Mouse (Mus musculus): Measurements from ENCODE around the gene Gdf11. TPM values are rescaled to one million over a fixed set of nuclear protein-coding genes. Genes with fewer than 3 reads are reported as not detected.

Gene Gdf11
- polyA plus RNA-seq (2012; rRNA removed), result 10.1 and 17.4 TPM in 2 replicates

DNA sequence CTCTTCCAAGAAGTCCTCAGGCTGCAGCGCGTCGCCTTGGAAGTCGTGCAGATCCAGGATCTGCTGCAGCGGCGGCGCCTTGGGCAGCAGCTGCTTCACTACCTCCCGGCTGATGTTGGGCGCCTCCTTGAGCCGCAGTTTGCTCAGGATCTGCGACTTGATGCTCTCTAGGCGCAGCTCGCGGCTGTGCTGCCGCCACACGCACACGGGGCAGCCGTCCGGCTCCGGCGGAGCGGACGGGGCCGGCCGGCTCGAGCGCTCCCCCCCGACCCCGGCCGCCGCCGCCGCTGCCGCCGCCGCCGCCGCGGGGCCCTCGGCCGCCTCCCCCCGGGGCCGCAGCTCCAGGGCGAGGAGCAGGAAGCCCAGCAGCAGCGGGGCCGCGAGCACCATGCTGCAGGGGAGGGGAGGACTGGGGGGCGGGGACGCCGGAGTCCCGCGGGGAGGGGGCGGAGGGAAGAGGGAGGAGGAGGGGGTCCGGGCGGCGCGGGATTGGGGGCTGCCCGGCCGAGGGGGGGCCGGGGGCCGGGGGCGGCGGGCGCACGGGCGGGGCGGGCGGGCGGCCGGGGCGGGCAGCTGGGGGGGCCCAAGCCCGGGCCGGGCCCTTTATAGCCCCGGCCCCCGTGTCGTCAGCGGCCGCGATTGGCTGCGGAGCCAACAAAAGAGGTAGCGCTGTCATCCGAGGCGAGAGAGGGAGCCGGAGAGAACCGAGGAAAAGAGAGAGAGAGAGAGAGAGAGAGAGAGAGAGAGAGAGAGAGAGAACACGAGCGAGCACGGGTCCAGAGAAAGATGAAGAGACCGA lies at the start of gene Gdf11:
TSS of gene Gdf11 (minus strand) at position 423 of the 799 bp plus-strand sequence.
- TF ChIP-seq POLR2A (IDR thresholded peaks at IDR 0.05; ENCODE audit: borderline replicate concordance, extremely low read depth, insufficient read depth, insufficient read length, poor library complexity, severe bottlenecking), result peak; percentile 37; the same call in 1 of the 2 replicates
- TF ChIP-seq CTCF (IDR thresholded peaks at IDR 0.05; ENCODE audit: borderline replicate concordance, extremely low read depth, insufficient read depth, insufficient read length), result no peak
- peak; percentile 95 for DNase-seq (ENCODE audit: low read depth)

DNA sequence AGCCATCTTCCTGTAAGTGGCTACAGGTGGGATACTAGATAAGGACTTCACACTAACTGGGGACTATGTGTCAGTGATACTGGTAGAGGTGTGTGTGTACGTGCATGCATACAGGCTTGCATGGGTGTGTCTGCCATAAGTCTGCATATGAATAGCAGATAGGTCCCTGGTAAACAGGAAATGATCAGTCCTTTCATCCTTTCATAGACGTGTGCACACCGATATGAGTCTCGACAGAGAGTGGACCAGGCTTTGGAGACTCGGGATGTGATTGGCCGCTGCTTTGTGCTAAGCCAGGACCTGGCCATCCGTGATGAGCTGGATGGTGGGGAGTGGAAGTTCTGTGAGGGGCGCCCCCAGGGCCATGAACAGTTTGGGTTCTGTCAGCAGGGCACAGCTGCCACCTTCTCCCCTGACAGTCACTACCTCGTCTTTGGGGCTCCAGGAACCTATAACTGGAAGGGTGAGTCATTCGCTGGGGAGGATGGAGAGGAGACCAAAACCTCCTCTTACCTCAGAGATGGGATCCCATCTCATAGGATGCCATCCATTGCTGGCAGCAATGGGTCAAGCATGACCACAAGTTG lies 49.0 kb upstream of the Gdf11 start:
- DNase-seq (ENCODE audit: low read depth), result no peak
- TF ChIP-seq CTCF (IDR thresholded peaks at IDR 0.05; ENCODE audit: borderline replicate concordance, extremely low read depth, insufficient read depth, insufficient read length), result no peak
- no peak for TF ChIP-seq POLR2A (IDR thresholded peaks at IDR 0.05; ENCODE audit: borderline replicate concordance, extremely low read depth, insufficient read depth, insufficient read length, poor library complexity, severe bottlenecking)

DNA sequence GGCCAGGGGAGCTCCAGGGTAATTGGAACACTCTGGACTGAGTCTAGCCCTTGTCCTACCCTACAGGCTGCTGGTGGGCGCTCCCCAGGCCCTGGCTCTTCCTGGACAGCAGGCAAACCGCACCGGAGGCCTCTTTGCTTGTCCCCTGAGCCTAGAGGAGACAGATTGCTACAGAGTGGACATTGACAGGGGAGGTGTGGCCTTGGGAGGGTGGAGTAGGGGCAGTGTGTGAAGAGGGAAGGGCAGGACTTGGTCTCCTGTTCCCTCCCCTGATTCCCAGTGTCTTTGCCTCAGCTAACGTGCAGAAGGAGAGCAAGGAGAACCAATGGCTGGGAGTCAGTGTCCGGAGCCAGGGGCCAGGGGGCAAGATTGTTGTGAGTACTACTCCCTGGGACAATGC lies 47.5 kb upstream of the Gdf11 start:
- no peak for DNase-seq (ENCODE audit: low read depth)

DNA sequence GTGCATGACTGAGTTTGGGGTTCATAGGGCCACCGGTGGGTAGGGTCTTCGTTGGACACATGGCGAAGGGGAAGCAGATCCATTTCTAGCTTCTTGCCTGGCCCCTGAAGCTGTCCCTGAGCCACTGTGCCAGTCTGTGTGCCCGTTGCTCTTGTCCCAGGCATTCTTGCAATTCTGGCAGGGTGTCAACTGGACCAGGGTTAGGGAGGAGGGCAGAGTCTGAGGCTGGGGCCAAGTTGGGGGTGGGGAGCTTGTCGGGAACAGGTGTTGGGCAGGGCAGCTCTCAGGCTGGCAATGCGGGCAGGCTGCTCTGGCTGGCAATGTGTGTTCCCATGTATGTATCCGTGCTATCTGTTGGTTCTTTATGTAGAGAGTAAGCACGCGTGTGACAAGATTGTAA lies 46.9 kb upstream of the Gdf11 start:
- TF ChIP-seq CTCF (IDR thresholded peaks at IDR 0.05; ENCODE audit: borderline replicate concordance, extremely low read depth, insufficient read depth, insufficient read length), result no peak
- no peak for TF ChIP-seq POLR2A (IDR thresholded peaks at IDR 0.05; ENCODE audit: borderline replicate concordance, extremely low read depth, insufficient read depth, insufficient read length, poor library complexity, severe bottlenecking)
- DNase-seq (ENCODE audit: low read depth), result peak; percentile 46

More for the DNA sequence above, 47.5 kb upstream of the Gdf11 start:
- no peak for TF ChIP-seq CTCF (IDR thresholded peaks at IDR 0.05; ENCODE audit: borderline replicate concordance, extremely low read depth, insufficient read depth, insufficient read length)
- no peak for TF ChIP-seq POLR2A (IDR thresholded peaks at IDR 0.05; ENCODE audit: borderline replicate concordance, extremely low read depth, insufficient read depth, insufficient read length, poor library complexity, severe bottlenecking)

DNA sequence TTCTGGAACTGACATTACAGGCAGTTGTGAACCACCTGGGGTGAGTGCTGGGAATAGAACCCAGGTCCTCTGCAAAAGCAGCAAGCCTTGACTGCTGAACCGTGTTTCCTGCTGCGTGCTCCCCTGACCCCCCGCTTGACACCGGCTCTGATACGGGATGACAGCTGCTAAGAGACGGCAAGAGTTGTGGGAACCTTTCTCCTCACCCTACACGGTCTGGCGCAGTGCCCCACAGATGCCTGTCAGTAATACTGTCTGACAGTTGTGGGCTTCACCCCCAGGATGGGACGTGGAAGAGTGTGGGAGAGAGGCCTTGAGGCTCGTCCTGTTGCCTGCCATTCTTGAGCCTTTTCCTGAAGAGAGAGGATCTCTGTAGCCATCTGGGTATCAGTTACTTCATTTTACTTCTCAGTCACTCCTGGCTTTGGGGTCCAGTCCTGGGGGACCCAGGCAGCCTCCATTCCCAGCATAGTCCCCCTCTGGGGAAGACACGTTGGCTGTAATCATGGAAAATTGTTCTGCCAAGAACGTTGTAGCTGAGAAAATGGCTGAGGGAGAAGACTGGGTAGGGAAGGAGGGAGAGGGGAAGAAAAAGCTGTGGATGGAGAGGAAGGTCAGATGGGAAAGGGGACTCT lies 46.4 kb upstream of the Gdf11 start:
- TF ChIP-seq POLR2A (IDR thresholded peaks at IDR 0.05; ENCODE audit: borderline replicate concordance, extremely low read depth, insufficient read depth, insufficient read length, poor library complexity, severe bottlenecking) (no peak), CTCF (IDR thresholded peaks at IDR 0.05; ENCODE audit: borderline replicate concordance, extremely low read depth, insufficient read depth, insufficient read length) (no peak)
- no peak for DNase-seq (ENCODE audit: low read depth)

DNA sequence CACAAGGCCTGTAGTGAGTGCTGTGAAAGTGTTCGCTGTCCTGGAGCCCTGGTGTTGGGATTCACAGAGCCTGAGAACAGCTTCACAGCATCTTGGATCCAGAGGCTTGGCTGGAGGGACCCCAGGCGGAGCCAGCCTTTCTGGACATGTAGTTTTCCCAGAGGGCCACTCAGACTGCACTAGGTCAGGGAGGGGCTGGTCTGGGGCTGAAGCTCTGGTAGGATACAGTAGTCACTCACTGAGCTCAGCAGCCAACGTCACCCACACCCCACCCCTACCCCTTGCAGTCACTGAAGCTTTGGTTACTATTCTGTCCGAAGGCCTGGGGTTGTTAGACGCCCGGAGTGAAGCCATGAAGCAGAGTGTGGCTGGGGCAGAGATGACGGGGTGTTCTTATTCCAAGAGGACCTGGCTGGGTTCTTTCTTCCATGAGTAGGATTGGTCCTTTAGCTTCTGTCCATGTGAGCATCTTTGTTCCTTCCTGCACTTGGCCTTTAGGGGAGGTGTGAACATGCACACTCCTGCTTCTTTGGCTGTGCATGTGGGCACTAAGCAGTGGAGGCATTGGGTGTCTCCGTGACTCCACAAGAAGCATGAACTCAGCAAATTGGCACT lies 44.4 kb upstream of the Gdf11 start:
- no peak for TF ChIP-seq CTCF (IDR thresholded peaks at IDR 0.05; ENCODE audit: borderline replicate concordance, extremely low read depth, insufficient read depth, insufficient read length)
- no peak for TF ChIP-seq POLR2A (IDR thresholded peaks at IDR 0.05; ENCODE audit: borderline replicate concordance, extremely low read depth, insufficient read depth, insufficient read length, poor library complexity, severe bottlenecking)
- DNase-seq (ENCODE audit: low read depth), result no peak

DNA sequence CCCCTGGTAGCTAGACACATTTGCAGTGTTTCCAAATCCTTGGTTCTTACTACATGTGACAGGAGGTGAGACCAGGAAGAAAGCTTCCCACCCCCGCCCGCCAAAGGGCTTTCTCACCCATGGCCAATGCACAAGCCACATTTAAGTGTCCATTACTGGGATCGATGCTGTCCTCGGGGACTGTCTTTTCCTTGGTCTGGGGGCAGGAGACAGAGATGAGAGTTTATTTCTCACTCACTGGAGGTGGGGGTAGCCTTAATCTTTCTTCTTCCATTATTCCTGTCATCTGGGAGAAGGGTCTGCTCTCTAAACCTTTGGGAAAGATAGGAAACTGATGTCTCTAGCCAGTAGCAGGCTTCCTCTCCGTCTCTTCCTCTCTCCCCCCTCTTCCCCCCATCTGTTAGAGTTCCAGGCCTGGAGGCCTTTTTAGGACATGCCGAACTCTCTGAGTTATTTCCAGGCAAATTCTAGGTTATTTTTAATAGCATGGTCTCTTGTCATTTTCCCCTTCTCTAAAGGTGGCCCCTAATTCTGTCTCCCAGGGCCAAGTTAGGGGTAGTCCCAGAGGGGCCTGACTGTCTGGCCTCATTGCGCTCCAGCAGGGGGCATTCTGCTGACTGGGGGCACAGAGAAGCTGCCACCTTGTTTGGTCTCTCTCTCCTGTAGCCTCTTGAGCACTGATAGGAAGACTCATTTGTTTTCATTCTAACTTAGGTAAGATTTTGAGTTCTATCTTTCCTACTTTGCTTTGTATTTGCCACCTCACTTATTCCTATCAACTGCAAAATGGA lies 43.7 kb upstream of the Gdf11 start:
- DNase-seq (ENCODE audit: low read depth), result no peak
- TF ChIP-seq CTCF (IDR thresholded peaks at IDR 0.05; ENCODE audit: borderline replicate concordance, extremely low read depth, insufficient read depth, insufficient read length) (no peak), POLR2A (IDR thresholded peaks at IDR 0.05; ENCODE audit: borderline replicate concordance, extremely low read depth, insufficient read depth, insufficient read length, poor library complexity, severe bottlenecking) (no peak)

DNA sequence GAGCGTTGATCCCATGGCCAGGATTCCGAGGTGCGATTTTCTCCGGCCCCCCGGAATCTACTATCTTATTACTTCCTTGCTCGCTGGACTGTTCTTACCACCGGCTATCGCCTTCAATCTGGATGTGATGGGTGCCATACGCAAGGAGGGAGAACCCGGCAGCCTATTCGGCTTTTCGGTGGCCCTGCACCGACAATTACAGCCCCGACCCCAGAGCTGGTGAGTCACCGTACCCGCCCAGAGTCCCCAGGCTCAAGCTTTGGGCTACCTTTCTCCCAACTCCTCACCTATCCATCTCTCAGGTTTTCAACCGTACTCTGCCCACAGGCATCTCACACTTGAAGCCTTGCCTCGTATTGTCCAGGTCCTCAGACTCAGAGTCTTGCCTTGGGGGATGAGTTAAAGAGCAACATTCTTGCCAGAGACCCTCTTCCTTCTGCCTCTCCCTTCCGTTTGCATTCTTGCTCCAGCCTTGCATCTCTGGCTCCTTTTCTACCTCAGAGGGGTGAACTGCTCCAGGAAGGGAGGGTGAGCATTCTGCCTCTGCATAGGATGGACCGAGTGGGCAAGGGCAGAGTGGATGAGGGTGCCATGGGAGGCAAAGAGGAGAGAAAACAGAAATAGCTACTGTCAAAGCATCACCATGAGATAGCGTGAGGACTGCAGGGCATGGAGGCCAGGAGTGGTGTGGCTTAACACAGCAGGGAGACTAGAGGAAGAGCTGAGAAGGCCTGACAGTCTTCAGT lies 42.6 kb upstream of the Gdf11 start:
- TF ChIP-seq CTCF (IDR thresholded peaks at IDR 0.05; ENCODE audit: borderline replicate concordance, extremely low read depth, insufficient read depth, insufficient read length), result no peak
- TF ChIP-seq POLR2A (IDR thresholded peaks at IDR 0.05; ENCODE audit: borderline replicate concordance, extremely low read depth, insufficient read depth, insufficient read length, poor library complexity, severe bottlenecking), result no peak
- DNase-seq (ENCODE audit: low read depth), result no peak

DNA sequence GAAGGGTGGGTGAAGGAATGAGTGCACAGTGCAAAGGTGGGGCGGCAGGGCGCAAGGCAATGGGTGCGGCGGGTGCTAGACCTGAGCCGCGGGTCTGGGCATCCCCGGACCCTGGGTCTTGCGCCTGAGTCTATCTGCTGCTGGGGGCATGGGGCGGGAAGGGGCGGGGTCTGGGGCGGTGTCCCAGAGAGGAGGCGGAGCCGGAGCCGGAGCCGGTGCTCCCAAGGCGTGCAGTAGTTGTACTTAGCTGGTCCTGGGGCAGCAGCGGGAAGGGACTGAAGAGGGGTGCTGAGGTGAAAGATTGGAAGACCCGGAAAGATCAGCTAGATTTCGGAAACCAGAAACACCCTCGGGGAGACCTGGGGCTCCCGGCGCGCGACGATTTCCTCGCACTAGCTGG lies 42.1 kb upstream of the Gdf11 start, which contains the start of gene Itga7:
TSS of gene Itga7 (plus strand) at position 245 of the 400 bp plus-strand sequence.
- peak; percentile 59 for DNase-seq (ENCODE audit: low read depth)
- no peak for TF ChIP-seq POLR2A (IDR thresholded peaks at IDR 0.05; ENCODE audit: borderline replicate concordance, extremely low read depth, insufficient read depth, insufficient read length, poor library complexity, severe bottlenecking)
- TF ChIP-seq CTCF (IDR thresholded peaks at IDR 0.05; ENCODE audit: borderline replicate concordance, extremely low read depth, insufficient read depth, insufficient read length), result no peak

DNA sequence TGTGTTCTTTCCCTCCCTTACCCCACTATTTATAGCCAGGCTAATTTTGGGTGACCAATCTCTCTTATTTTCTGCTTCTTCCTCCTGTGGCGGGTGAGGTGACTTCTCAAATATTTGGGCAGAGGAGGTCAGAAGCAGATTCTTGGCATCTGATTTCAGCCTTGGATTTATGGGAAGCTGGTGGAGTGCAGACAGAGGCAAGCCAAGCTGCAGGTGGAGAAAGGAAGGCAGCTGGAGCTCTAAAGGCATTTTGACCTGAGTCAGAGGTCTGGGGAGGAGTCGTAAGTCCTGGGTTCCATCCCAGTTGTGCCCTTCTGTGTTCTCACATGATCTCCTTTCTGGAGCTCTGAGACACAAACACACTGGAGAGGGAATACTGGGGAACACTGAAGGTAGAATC lies 39.9 kb upstream of the Gdf11 start:
- no peak for DNase-seq (ENCODE audit: low read depth)
- TF ChIP-seq CTCF (IDR thresholded peaks at IDR 0.05; ENCODE audit: borderline replicate concordance, extremely low read depth, insufficient read depth, insufficient read length), result no peak
- TF ChIP-seq POLR2A (IDR thresholded peaks at IDR 0.05; ENCODE audit: borderline replicate concordance, extremely low read depth, insufficient read depth, insufficient read length, poor library complexity, severe bottlenecking), result no peak

Data from brain, embryonic 14.5 days (tissue).